Mouse (Mus musculus) embryonic fibroblast, embryonic 13.5 days (primary cell): Measurements from ENCODE around the gene Stab1. TPM values are rescaled to one million over a fixed set of nuclear protein-coding genes. Genes with fewer than 3 reads are reported as not detected.
A peak's percentile ranks its signal among the peaks of the same experiment; 100 is the strongest.

Experiments
- H3K27ac ChIP-seq: 2 replicates; pipeline ENCODE4 v1.5.1; 2012; ENCODE audit warnings: low read length, control low read depth, inconsistent platforms; ENCODE audit not compliant: insufficient read depth
- H3K4me1 ChIP-seq: 2 replicates; pipeline ENCODE4 v1.6.1; 2011; ENCODE audit warnings: low read length; ENCODE audit not compliant: control insufficient read depth, insufficient read depth
- H3K4me3 ChIP-seq: 2 replicates; pipeline ENCODE4 v1.5.1; 2011; ENCODE audit warnings: mild to moderate bottlenecking, control low read depth, low read length; ENCODE audit not compliant: insufficient read depth
- CTCF ChIP-seq: IDR thresholded peaks from 2 replicates; pipeline ENCODE4 v1.5.1; 2011; ENCODE audit warnings: mild to moderate bottlenecking, control low read depth, low read length, moderate library complexity, borderline replicate concordance; ENCODE audit not compliant: insufficient read depth
- POLR2A ChIP-seq: IDR thresholded peaks from 2 replicates; pipeline ENCODE4 v1.6.1; 2011; ENCODE audit warnings: low read depth, mild to moderate bottlenecking, control low read depth, low read length, moderate library complexity
- polyA plus RNA-seq: library from polyadenylated mRNA; stranded (reverse); fragments of >200 nt; gene quantifications from 2 replicates; pipeline ENCODE4 v1.2.4, GENCODE M21; 2011; ENCODE audit warnings: low read depth; ENCODE audit not compliant: missing spikeins, insufficient read length

The Stab1 gene
- polyA plus RNA-seq, 1 experiment: 7.3 TPM

DNA sequence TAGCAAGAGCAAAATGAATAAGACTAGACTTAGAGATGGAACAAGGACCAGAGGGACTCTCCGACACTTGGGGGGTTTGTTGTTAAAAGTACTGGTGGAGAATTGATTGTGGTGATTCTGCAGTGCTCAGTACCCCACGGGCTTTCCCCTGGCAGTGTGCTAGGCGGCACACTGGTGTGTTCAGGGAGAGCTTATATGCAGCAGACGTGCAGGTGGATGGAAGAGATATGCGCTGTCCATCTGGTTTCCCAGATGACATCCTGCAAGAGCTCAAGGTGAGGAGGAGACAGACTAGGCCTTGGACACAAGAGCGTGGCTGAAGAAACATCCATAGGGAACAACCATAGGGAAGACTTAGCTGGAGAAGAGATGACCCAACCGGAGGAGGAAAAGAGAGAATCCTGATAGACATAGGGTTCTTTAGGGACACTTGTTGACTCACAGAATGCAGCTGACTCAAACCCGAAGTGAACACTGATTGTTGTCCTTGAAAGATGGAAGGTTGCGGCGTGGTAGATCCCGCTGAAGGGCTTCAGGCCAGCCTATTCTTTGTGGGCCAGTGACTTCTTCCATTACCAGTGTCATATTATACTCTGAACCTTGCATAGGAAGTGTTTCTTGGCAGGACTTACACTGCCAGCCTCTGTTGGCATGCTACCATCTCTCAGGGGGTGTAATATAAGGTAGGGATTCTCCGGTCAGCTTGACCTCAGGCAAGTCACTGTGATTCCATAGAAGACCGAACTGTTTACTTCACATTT lies 38.8 kb upstream of the Stab1 start:
- Histone ChIP-seq H3K4me1 (0 out of 2 replicates have a peak, but pooled peaks cover 2% of the 10 kb centered on the region), H3K27ac (no peak overlapping the region), H3K4me3 (peak overlapping the region; percentile 60)
- TF ChIP-seq CTCF: no peak
- TF ChIP-seq POLR2A: no peak

DNA sequence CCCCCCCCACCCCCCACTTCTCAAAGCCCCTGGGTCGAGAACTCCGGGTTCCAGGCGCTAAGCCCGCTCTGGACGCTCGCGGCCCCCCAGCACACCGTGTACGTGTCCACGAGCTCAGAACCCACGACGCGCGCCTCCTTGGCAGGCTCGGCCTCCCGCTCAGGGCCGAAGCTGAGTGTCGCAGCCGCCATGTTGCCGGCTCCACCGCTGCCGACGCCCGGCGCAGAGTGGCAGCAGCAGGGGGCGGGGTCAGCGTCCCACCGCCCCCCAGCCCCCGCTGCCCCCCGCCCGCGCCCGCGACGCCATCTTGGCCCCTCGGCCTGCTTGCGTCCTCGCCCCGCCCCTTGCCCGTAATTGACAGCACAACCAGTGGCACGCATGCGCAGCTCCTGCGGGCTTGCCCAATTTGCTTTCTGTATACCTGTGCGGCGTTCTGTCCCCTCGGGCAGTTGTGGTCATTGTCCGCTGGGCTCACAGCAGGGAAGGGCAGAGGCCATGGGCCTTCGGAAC lies 38.1 kb upstream of the Stab1 start:
- TF ChIP-seq CTCF (no peak), POLR2A (peak; percentile 86)
- H3K4me1 ChIP-seq: 0 out of 2 replicates have a peak, but pooled peaks cover 2% of the 10 kb centered on the region
- H3K27ac ChIP-seq: peak overlapping the region; percentile 77
- H3K4me3 ChIP-seq: peak overlapping the region; percentile 92

DNA sequence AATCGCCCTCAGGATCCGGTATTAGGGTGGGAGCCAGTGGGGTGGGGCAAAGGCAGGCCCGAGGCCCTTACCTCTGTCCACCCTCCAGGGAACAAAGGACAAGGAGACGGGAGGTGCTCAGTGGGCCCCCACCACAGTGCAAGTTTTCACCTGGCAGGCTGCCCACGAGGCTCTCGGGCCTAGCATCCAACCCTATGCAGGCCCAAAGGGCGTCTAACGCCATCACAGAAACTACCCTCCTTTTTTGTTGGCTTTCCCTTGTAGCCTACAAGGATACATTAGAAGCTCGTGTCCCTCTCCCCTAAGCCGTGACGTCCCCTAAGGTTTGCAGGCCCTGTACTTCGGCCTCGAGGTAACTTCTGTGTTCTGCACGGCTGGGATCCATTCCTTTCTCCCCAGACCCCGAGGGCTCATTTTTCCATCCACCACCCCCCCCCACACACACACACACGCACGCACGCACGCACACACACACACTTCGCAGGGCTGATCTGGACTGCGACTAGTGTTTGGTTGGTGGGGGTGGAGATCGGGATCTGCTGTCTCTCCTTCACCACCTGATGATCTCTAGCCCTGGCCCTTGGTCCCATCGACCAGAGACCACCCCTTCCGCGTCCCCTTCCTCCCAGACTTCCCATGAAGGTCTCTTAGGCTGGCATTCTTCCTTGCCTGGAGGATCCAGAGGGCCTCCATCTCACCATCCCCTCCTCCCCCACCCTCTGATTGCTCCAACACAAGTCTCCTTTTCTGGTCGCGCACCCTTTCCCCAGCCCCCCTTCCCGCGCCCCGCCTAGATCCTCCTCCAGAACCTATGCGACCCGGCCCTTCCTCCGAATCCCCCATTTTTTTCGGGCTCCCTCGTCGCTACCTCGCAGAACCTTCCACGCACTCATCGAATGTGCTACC lies 37.4 kb upstream of the Stab1 start:
- H3K4me3 ChIP-seq: peak overlapping the region; percentile 92
- peak overlapping the region; percentile 77 for H3K27ac ChIP-seq
- H3K4me1 ChIP-seq: 0 out of 2 replicates have a peak, but pooled peaks cover 2% of the 10 kb centered on the region
- TF ChIP-seq POLR2A (peak; percentile 42), CTCF (no peak)

DNA sequence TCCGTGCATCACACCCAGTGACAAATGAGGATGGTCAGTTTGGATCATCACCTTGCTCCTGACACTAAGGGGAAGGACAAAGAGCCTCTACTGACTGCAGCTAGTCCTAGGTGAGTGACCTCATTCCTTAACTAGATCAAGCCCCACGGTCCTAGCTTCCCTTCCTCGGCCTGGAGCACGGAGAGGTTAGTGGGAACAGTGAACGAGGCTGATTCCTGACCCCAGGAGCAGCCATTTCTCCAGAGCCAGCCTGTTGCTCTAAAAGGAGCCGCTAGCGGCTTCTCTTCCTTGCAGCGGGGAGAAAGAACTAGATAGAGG lies 36.8 kb upstream of the Stab1 start:
- Histone ChIP-seq H3K27ac (peak overlapping the region; percentile 77), H3K4me1 (0 out of 2 replicates have a peak, but pooled peaks cover 2% of the 10 kb centered on the region), H3K4me3 (peak overlapping the region; percentile 92)
- no peak for TF ChIP-seq CTCF
- no peak for TF ChIP-seq POLR2A

DNA sequence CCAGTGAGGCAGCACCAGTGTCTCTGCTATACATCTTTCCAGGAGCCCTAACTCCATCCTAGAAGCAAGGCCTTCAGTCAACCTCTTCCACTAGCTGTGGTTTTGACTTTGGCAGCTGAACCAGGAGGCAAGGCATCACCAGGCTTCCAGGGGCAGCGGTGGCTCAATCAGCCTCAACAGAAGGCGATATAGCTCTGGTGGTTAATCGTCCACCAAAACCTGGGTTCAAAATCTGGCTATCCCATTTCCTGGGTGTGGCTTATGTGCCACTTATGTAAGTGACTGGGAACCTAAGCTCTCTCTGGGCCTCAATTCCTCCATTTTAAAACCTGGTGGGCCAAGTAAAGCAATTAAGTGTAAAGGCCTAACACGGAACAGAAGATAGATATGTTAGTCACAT lies 36.4 kb upstream of the Stab1 start:
- no peak for TF ChIP-seq CTCF
- TF ChIP-seq POLR2A: no peak; the same call in 1 of the 2 replicates
- H3K27ac ChIP-seq: peak overlapping the region; percentile 77
- H3K4me3 ChIP-seq: peak overlapping the region; percentile 92
- H3K4me1 ChIP-seq: peaks cover 4% of the 10 kb centered on the region; the same call in 1 of the 2 replicates

DNA sequence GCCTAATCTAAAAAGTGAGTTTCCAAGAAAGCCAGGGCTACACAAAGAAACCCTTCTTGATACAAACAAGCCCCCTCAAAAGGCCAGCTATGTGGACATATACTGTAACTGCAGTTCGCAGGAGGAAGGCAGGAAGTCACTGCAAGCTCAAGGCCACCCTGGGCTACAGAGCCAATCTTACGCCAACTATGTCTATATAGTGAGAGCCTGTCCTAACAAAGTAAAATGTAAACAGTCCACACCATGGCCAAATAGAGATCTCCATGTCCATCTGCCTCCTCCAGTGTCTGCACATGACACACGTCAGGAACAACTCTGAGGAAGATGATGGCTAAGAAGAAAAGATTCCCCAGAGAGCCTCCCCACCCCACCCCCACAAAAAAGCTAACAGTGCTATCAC lies 31.6 kb upstream of the Stab1 start:
- Histone ChIP-seq H3K4me3 (no peak overlapping the region), H3K27ac (no peak overlapping the region), H3K4me1 (peaks cover 13% of the 10 kb centered on the region)
- TF ChIP-seq POLR2A (no peak), CTCF (no peak)

DNA sequence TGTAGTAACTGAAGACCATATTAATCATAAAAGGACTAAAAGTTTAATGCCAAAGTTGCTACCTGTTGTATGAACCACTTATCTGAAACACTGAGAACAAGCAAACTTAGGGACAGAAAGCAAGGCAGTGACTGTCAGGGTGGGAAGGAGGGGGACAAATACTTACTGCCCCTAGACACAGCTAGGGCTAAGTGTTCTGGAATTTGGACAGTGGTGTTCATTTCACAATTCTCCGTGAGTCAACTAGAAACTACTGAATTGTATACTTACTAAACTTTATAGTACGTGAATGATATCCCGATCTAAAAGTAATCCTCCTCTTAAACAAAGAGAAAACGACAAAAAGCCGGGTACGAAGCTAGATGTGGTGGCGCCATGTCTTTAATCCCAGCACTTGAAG lies 31.2 kb upstream of the Stab1 start:
- Histone ChIP-seq H3K4me3 (no peak overlapping the region), H3K27ac (no peak overlapping the region), H3K4me1 (peaks cover 14% of the 10 kb centered on the region)
- TF ChIP-seq POLR2A: no peak
- TF ChIP-seq CTCF: no peak

DNA sequence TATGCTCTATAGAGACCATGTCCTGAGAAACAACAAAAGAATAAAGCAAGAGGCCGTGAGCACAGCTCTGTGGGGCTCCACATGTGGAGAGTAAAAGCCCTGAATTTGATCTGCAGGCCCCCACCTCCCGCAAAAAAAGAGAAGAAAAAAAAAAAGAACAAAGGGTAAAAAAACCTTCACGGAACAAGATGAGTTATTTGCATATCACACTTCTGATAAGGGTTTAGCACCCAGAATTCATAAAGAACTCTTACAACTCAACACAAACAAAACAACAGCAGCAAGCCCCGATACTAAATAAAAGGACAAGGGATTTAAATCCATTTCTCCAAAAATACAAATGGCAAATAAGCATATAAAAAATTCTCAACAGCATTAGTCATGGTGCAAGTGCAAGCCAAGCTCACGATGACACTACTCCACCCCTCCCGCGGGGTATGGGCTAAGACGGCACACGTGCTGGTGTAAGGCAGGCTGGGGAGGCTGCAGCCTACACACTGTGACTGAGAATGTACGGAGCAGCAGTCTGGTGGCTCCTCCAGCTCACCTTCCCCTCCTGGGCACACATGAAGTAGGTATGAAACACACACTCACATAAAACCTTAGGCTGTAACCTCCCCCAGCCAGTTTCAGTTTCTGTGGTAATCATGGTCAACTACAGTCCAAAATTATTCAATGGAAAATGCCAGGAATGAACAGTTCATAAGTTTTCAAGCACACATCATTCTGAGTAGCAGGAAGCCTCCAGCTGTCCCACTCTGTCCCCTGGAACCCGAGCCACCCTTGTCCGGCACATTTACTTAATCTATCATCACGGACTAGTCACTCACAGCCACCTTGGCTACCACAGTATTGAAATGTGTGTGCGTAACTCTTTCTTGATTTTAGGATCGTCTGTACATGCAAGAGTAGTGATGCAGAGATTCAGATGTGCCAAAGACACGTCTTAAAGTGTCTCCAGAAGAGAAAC lies 29.4 kb upstream of the Stab1 start:
- no peak for TF ChIP-seq CTCF
- 0 out of 2 replicates have a peak, but pooled peaks have one; percentile 21 for TF ChIP-seq POLR2A
- H3K27ac ChIP-seq: peak overlapping the region; percentile 25

DNA sequence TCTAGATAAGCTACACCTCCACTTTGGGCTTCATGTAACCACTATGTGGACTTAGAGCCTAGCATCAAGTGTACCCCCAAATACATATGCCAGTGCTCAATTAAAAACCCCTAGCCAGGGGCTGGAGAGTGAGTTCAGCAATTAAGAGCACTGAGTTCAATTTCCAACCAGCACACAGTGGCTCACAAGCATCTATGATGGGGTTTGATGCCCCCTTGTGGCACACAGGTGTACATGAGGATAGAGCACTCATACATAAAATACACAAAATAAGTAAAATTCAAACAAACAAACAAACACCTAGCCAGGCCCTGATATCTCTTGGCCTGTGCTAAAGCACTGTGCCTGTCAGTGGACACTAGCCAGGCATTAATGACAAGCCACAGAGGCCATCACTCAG lies 27.5 kb upstream of the Stab1 start:
- no peak overlapping the region for H3K4me3 ChIP-seq
- peak; percentile 24; the same call in 1 of the 2 replicates for TF ChIP-seq CTCF
- no peak for TF ChIP-seq POLR2A
- H3K4me1 ChIP-seq: peaks cover 14% of the 10 kb centered on the region
- H3K27ac ChIP-seq: no peak overlapping the region

More for the DNA sequence above, 29.4 kb upstream of the Stab1 start:
- Histone ChIP-seq H3K4me1 (peaks cover 12% of the 10 kb centered on the region), H3K4me3 (no peak overlapping the region)
